Mouse (Mus musculus) myocyte (in vitro differentiated cells): ENCODE data around the gene Tlr2.

Experiments
- POLR2A ChIP-seq: IDR thresholded peaks from one replicate; pipeline ENCODE4 v1.6.1; 2011; ENCODE audit warnings: low read depth, mild to moderate bottlenecking, control low read depth, moderate library complexity; ENCODE audit not compliant: insufficient read length
- POLR2AphosphoS2 ChIP-seq: IDR thresholded peaks from one replicate; pipeline ENCODE4 v1.6.1; 2011; ENCODE audit warnings: low read depth, control low read depth; ENCODE audit not compliant: insufficient read length

GRCm38 (mm10) chr3:83859071-83859470 is 17.5 kb upstream of the Tlr2 start:
- no peak for TF ChIP-seq POLR2A
- TF ChIP-seq POLR2AphosphoS2, result no peak
